Mouse (Mus musculus) thymus, postnatal 25 days (tissue): ENCODE measurements around the gene Mkrn2os.
A peak's percentile ranks its signal among the peaks of the same experiment; 100 is the strongest.

Experiments
- DNase-seq: peaks from one replicate; pipeline ENCODE4 v3.0.0; 2022

Gene Mkrn2os

DNA sequence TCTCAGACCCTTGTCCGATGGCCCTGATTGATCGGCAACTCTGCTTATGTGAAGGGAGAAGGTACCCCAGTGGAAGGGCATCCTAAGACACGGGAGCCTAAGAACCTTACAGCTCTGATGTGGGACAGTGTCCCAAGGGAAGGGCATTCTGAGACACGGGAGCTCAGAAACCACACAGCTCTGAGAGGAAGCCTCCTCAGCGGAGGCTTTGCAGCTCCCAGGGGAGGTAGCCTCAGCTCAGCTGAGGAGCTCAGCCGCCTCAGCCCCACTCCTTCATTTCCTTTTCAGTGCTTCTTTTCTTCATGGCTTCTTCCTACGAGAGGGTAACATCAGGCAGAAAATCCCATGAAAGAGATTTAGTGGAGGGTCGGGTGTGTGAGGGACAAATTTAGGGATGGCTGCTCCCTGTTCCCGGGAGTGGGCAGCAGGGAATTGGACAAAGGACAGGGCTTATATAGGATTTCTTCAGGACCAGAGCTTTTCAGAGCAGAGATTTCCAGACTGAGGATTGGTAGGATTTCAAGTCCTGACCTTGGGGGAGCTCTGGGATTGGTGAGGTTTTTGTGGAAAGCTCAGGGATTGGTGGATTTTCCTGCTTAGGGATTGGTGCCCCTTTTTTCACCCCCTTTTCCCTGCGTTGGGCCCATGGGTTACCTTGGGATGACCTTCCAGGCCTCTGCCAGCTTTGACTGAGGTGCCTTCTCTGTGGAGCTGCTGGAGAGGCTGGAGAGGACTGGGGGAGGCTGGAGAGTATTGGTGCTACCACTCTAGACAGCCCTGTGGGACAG is 9.9 kb downstream of the Mkrn2os start:
- no peak for DNase-seq

DNA sequence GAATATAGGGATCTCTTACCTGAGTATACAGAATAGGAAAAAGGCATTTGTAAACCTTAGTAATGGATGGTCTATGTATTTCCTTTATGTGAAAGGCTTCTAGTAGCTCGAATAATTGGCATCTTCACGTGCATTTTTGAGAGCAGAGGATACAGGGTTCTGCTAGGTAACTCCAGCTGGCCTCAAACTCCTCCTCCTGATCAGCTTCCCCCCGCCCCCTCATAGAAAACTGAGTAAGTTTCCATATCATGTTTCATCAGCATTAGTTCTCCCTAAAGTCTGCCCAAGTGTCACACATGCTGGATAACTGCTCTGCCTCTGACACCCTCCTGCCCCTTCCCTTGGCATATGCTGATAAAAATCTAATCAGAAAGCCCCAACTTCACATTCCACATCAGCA is 11.6 kb downstream of the Mkrn2os start:
- DNase-seq = no peak

DNA sequence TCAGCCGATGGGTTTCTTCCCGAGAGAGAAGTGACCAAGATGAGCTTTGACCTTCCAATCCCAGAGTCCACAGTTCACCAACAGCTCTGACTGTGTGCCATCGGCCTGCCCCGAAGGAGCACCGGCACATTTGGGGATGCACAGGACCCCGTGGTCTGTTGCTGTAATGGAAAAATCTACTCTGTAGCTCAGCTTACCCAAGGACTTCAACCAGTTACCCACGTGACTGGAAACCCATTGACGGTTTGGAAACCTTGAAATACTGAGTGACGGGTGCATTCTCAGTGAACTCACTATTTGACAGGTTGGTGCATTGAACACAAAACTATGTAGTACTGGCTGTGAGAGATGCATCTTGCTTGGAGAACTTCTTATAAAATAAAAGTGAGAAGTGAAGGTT is 14.4 kb downstream of the Mkrn2os start:
- no peak for DNase-seq

DNA sequence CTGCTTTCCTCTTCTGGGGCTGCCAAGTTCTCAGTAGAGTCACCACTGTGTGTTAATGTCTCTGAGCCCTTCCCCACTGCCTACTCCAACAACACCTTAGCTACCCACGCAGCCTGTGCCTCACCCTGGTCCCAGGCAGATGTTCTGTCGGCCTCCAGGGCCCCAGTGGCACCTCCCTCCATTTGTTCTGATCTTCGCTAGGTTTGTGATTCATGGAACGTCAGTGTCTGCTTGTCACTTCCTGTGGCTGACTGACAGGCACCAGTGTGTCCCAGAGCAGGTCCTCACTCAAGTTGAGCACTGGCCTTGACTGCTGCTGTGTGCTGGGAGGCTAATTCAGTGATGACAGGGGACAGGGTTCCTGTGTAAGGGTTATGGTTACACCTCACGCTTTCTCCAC is 15.0 kb downstream of the Mkrn2os start:
- no peak for DNase-seq

DNA sequence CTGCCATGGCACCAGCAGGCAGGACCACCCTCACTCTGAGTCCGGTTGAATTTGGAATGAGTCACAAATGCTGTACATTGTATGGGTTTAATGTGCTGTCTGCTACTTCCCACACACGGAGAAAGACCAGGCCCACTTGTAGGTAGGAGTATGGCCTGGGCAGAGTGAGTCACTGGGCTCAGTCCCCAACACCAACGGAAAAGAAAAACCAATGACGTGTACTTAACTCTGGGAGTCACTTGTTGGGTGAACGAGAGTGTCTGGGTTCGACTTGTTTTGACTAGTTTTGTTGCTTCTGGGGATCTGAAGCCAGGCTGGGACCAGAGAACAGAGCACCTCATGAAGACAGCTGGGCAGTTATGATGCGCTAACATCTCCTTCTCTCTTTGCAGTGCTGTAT is 18.2 kb downstream of the Mkrn2os start:
- no peak for DNase-seq

DNA sequence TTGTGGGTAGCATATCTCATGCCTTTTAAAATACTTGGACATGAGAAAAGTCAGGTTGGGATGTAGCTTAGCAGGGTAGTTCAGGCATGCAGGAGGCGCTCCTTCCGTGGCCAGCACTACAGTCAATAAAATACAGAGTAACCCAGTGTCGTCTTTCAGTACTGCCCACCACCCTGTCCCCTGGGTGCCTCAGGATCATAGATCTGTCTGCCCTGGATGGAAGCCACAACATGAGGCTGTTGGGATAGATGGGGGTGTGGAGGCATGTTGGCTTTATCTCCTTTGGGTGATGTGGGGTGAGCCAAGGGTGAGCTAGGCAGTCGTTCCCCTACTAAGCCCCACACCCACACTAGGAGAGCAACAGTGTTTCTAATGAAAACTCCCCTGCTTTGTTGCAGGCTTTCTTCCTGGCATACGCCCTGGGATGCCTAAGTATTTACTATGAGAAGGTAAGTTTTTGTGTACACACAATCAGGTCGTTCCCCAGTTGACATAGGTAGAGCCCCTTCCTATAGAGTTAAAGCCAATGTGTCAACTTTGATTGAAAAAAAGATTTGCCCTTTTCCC is 26.8 kb downstream of the Mkrn2os start:
- no peak for DNase-seq

DNA sequence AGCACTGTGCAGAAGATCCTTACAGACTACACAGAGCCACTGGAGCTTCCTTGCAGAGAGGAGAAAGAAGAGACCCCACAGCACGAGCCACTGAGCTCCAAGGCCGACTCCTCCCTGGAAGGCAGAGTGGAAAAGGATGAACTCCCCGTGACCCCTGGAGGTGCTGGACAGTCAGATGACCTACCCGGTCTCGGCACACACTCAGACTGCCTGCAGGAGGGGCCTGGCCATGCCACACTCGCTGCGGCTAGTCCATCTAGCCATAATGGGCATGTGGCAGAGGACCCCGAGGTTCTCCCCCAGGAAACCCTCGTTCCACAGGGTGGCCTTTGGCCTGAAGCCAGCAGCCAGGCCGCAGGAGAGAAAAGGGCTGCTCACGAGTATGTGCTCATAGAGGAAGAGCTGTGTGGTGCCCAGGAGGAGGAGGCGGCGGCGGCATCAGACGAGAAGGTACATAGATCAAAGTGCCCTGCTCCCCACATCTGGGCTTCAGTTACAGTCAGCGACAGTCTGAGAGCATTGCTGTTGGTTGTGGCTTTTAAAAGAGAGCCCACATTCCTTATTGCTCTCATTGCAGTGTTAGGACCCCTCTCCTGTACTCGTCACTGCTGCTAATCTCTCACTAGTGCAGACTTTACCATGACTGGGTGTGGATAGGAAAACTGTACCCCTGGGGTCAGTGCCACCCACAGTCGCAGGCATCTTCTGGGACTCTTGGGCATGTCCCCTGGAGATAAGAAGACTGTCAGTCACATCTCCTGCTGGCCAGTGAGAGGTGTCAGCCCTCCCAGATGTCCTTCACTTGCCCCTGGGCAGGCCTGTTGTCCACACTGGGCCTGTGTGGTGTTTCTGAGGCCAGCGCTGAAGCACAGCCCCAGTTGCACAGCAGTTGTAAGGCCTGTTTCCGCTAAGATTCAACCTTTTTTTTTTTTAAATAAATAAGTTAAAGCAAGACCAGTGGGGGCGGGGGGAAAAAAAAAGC is 32.4 kb downstream of the Mkrn2os start:
- peak; percentile 69 for DNase-seq

DNA sequence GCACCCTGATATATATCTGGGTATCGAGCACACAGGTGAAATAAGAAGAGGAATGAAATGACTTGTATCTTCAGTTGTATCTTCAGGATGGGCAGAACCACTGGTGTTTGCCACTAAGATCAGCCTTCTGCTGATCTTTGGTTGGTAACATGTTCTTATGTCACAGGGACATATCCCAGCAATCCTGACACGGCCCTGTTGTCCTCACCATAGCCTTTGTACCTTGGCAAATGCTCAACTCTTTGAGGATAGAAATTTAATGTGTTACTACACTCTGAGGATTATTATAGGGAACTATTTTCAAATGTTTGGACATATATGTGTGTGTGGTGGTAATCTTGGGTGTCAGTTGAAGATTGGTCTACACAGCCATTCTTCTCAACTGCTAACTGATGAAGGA is 34.2 kb downstream of the Mkrn2os start:
- no peak for DNase-seq

DNA sequence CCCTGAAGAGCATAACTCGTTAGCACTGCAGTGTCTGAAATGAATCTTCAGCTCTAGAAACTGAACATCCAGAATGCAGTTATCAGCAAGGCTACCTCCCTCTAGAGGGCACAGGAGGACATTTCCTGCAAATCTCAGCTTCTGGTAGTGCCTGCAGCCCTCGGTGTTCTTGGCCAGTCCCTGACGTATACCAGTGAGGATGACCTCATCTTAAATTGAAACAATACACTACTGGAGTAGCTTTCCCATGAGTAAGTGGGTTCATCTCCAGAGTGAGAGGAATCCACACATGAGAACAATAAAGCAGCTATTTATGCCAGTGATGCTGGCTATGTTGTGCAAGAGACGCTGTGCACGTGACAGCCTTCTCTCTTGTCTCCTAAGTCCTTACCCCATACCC is 36.9 kb downstream of the Mkrn2os start:
- no peak for DNase-seq

DNA sequence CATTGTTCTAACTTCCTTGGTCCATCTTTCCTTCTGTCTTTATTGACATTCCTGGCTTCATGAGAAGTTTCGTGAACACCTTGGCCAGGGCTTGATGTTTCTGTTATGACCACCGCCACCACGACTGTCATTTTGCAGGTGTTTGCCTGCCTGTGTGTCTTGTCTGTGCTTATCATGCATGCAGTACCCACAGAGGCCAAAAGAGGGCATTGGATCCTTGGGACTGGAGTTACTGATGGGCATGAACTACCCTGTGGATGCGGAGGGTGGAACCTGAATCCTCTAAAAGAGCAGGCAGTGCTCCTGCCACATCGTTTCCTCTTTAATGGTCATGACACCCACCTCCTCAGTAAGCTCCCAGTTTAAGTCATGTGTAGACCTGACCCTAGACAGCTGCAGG is 46.1 kb downstream of the Mkrn2os start:
- peak; percentile 68 for DNase-seq

DNA sequence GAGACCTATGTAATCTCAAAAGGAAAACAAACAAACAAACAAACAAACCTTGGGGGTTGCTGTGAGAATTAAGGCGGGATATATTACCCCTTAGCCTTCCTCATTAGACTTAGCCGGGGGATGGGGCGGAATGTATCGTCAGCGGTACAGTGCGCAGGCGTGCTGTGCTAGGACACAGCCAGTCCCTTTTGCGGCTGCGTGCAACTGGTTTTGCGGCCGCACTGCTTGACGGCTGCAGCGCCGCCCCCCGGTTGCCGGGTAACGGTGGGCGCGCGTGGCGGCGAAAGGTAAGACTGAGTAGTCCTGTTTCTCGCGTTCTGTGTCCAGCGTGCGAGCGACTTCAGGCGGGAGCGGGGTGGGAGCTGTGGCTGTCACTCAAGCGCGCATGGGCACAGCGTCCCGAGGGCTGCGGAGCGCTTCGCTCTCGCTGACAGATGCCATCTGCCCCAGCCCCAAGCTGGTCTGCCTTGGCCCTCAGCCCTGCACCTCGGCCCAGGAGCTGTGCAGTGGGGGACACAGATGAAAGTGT is 47.9 kb downstream of the Mkrn2os start, which contains the start of gene Tsen2:
Tsen2 (plus strand) TSS at position 223 of the 529 bp plus-strand sequence.
- DNase-seq = peak; percentile 98

DNA sequence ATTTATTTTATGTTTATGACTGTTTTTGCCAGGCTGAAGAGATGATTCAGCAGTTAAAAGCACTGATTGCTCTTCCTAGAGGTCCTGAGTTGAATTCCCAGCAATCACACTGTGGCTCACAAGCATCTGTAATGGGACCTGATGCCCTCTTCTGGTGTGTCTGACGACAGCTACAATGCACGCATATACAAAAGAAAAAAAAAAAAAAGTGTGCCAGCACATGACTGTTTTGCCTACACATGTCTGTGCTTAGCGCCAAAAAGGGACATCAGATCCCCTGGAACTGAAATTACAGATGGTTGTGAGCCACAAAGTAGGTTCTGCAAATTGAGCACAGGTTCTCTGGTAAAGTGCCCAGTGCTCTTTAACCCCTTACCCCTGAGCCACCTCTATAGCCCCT is 50.0 kb downstream of the Mkrn2os start:
- no peak for DNase-seq

DNA sequence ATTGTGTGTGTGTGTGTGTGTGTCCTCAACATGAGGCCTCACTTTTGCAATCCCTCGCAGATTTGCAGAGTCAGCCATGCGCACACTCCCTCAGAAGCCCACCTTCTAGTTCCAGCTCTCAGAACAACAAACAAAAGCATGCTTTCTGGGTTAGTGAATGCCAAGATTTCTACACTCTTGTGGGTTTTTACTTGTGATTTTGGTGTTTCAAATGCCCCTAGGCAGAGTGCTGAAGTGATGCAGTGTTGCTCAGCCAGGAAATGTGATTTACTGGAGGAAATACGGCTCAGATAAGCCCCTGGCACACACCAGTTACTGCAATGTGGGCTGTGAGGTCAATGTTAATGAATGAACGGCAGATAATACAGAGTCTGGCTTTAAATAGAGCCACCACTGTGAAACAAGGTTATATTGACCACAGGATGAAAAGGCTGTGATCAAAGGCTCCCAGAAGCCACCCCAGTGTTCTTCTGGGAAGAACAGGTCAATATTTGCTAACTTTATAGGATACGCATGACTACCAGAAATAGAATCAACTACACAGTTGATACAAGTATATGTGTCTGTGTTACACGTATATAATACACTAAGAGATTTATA is 50.6 kb downstream of the Mkrn2os start:
- DNase-seq = no peak

DNA sequence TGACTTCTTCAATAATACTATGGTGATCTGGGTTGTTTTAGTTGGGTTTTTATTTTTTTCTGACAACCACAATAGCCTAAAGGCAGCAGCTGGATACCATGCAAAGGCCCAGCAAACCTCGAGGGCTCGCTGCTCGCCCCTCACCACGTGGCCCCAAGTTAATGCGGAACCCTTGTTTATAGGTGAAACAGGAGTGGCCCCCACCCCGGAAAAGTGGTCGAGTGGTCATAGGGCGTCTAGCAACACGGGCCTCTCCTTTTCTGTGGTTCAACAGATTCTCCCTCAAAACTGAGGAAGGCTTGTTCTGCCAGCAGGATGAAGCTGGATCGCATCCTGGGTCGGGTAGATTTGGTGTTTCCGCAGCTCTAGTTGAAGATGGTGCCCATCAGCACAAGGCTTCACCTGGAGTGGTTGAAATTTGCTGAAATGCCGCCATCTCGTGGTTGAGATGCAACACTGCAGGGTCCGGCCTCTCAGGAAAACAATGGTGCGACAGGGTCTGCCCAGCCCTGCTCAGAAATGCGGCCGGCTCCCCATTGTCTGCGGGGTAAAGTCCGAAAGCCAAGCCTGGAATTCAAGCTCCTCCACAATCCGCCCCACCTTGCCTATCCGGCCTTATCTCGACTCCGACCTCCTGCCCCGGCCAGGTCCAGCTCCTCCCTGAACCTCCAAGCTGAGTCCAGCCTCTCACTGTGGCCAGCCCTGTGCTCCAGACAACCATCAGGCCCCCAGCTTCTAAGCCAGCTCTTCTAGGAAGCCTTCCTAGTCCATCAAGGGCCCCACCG is 53.5 kb downstream of the Mkrn2os start:
- DNase-seq = peak; percentile 83

DNA sequence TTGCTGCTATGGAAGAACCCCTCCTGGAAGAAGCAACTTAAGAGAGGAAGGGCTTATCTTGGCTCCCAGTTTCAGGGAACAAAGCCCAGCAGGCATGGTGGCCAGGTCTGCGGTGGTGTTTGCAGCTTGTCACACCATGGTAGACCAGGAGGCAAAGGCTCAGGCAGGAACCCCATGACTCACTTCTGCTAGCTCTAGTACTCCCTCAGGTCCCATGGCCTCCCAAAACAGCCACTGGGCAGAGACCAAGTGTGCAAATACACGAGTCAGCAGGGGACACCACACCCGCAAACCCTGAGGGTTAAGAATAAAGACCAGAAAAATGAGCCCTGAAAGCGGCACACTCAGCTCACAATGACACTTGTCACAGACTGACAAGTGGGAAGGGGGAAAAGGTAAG is 56.2 kb downstream of the Mkrn2os start:
- no peak for DNase-seq

DNA sequence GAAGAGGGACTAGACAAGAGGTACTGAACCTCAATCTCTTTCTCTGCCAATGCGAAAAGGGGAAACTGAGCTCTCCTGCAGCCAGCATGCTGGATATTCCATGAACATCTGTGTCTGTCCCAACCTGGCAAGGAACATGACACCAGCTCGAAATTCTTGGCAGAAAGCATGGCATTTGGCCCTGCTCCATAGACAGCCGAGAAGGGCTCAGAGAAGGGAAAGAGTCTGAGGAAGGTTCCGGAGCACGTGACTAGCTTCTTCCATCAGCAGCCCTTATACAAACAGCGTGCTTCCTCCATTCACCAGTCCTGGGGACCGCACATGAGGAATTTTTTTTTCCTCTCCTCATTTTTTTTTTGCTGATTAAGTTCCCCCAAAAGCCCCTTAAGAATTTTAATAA is 57.8 kb downstream of the Mkrn2os start:
- DNase-seq = no peak
